Mouse (Mus musculus) limb, embryonic 15.5 days (tissue): ENCODE data around the gene Scpep1. TPM values are rescaled to one million over a fixed set of nuclear protein-coding genes. Genes with fewer than 3 reads are reported as not detected.

Experiments
- ATAC-seq: fragments of 200-750 bp; cut with Nextera tagmentation; 2 replicates; pipeline ENCODE4 v1.8.0; 2017; ENCODE audit warnings: low read depth, moderate TSS enrichment; ENCODE audit not compliant: insufficient number of reproducible peaks, low FRiP score, low TSS enrichment
- H3K27ac ChIP-seq: fragments of 300-500 bp; sonication (generic); 2 replicates; pipeline ENCODE4 v1.5.1; 2015; ENCODE audit warnings: moderate library complexity, mild to moderate bottlenecking, inconsistent platforms
- H3K27me3 ChIP-seq: fragments of 300-500 bp; sonication (generic); 2 replicates; pipeline ENCODE4 v1.6.1; 2015; ENCODE audit warnings: inconsistent platforms
- H3K36me3 ChIP-seq: fragments of 300-500 bp; sonication (generic); 2 replicates; pipeline ENCODE4 v1.6.1; 2015; ENCODE audit warnings: inconsistent platforms
- H3K4me1 ChIP-seq: fragments of 300-500 bp; sonication (generic); 2 replicates; pipeline ENCODE4 v1.6.1; 2015; ENCODE audit warnings: inconsistent platforms
- H3K4me2 ChIP-seq: fragments of 300-500 bp; sonication (generic); 2 replicates; pipeline ENCODE4 v1.6.1; 2015; ENCODE audit warnings: mild to moderate bottlenecking, inconsistent platforms
- H3K4me3 ChIP-seq: fragments of 300-500 bp; sonication (generic); 2 replicates; pipeline ENCODE4 v1.5.1; 2015; ENCODE audit warnings: mild to moderate bottlenecking, inconsistent platforms
- H3K9ac ChIP-seq: fragments of 300-500 bp; sonication (generic); 2 replicates; pipeline ENCODE4 v1.6.1; 2015; ENCODE audit warnings: inconsistent platforms
- H3K9me3 ChIP-seq: fragments of 300-500 bp; sonication (generic); 2 replicates; pipeline ENCODE4 v1.6.1; 2016; ENCODE audit warnings: inconsistent platforms
- WGBS: fragments of 180-500 bp; shearing (Covaris S2); methylation state at CpG from one replicate; pipeline ENCODE4 v1.1.7; 2015; 5-methylcytosine and 5-hydroxymethylcytosine counted together
- polyA plus RNA-seq: library from polyadenylated mRNA; unstranded; fragments of >200 nt; fragmentation: Nextera tagmentation; extraction: Ambion mirVana; gene quantifications from 2 replicates; pipeline ENCODE4 v1.2.1, GENCODE M21; 2015

Gene Scpep1
- polyA plus RNA-seq, 1 experiment from 2014 or later: 116 TPM

- peaks cover 26% of the 10 kb centered on the region for H3K36me3 ChIP-seq
- no peaks in the 10 kb centered on the region for H3K4me1 ChIP-seq
- H3K4me2 ChIP-seq: no peak overlapping the region
- H3K27ac ChIP-seq: no peak overlapping the region
- no peak overlapping the region for H3K4me3 ChIP-seq
- no peaks in the 10 kb centered on the region for H3K27me3 ChIP-seq
- ATAC-seq: no peak
- H3K9me3 ChIP-seq: no peaks in the 10 kb centered on the region
- H3K9ac ChIP-seq: no peak overlapping the region
- 74% methylated on average over 12 of the region's 12 CpGs for WGBS
Measured at GRCm38 (mm10) chr11:88941489-88941888, 13.8 kb downstream of the Scpep1 start.

GRCm38 (mm10) chr11:88939634-88940033 is 15.6 kb downstream of the Scpep1 start:
- Histone ChIP-seq H3K36me3 (peaks cover 24% of the 10 kb centered on the region), H3K27me3 (no peaks in the 10 kb centered on the region), H3K4me3 (no peak overlapping the region), H3K4me1 (no peaks in the 10 kb centered on the region), H3K4me2 (no peak overlapping the region), H3K9me3 (no peaks in the 10 kb centered on the region), H3K27ac (no peak overlapping the region), H3K9ac (no peak overlapping the region)
- whole genome bisulfite sequencing: 87% methylated on average over 4 of the region's 4 CpGs
- no peak for ATAC-seq

DNA sequence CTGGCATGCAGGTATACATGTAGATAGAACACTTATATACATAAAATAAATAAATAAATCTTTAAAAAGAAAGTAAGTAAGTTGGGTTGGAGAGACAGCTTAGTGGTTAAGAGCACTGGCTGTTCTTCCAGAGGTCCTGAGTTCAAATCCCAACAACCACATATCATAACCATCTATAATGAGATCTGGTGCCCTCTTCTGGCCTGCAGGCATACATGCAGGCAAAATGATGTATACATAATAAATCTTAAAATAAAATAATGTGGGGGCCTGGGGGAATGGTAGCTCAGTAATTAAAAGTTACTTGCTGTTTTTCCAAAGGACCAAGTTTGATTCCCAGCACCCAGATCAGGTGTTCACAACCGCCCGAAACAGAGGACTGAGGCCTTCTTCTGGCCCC is 16.5 kb downstream of the Scpep1 start:
- ATAC-seq: no peak
- H3K36me3 ChIP-seq: peaks cover 26% of the 10 kb centered on the region
- H3K9me3 ChIP-seq: no peaks in the 10 kb centered on the region
- no peak overlapping the region for H3K27ac ChIP-seq
- H3K9ac ChIP-seq: no peak overlapping the region
- H3K27me3 ChIP-seq: no peaks in the 10 kb centered on the region
- WGBS: 97% methylated on average over 2 of the region's 2 CpGs
- H3K4me1 ChIP-seq: no peaks in the 10 kb centered on the region
- no peak overlapping the region for H3K4me3 ChIP-seq
- no peak overlapping the region for H3K4me2 ChIP-seq

DNA sequence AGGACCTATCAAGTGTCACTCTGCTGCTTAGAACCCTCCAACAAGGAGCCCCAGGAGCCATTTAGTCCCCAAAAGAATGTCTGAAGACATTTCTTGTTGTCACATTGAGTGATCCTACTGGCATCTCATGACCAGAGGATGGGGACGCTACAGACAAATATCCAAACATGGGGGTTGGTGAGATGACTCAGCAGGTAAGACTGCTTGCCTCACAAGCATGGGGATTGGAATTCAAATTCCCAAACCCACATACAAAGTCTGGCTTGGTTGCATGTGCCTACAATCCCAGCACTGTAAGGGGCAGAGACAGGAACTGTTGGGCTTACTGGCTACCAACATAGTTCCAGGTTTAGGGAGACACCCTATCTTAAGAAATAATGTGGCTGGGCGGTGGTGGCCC is 17.4 kb downstream of the Scpep1 start:
- ATAC-seq: no peak
- Histone ChIP-seq H3K4me3 (no peak overlapping the region), H3K4me2 (no peak overlapping the region), H3K4me1 (no peaks in the 10 kb centered on the region), H3K9ac (no peak overlapping the region), H3K27ac (no peak overlapping the region), H3K9me3 (no peaks in the 10 kb centered on the region), H3K36me3 (peaks cover 26% of the 10 kb centered on the region), H3K27me3 (no peaks in the 10 kb centered on the region)
- 91% methylated on average over 2 of the region's 2 CpGs for WGBS

- H3K4me1 ChIP-seq: no peaks in the 10 kb centered on the region
- peaks cover 39% of the 10 kb centered on the region for H3K36me3 ChIP-seq
- no peak overlapping the region for H3K4me2 ChIP-seq
- H3K27ac ChIP-seq: no peak overlapping the region
- 93% methylated on average over 19 of the region's 19 CpGs for WGBS
- no peak overlapping the region for H3K4me3 ChIP-seq
- no peaks in the 10 kb centered on the region for H3K9me3 ChIP-seq
- ATAC-seq: no peak
- no peaks in the 10 kb centered on the region for H3K27me3 ChIP-seq
- H3K9ac ChIP-seq: no peak overlapping the region
Measured at GRCm38 (mm10) chr11:88934089-88935000, 20.9 kb downstream of the Scpep1 start.

DNA sequence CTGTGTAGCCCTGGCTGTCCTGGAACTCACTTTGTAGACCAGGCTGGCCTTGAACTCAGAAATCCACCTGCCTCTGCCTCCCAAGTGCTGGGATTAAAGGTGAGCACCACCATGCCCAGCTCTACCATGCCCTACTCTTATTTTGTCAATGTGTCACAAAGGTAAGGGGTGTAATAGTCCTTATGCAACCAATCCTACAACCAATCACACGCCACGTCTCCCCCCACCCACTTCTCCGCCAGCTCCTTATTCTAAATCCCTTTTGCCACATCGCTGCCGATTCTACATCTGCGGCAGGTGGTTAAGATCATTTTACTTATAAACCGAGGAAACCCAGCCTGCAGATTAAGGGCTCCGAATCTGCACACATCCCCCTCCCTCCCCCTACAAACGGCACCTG is 22.2 kb downstream of the Scpep1 start:
- H3K4me2 ChIP-seq: no peak overlapping the region
- peaks cover 46% of the 10 kb centered on the region for H3K36me3 ChIP-seq
- no peak overlapping the region for H3K9ac ChIP-seq
- no peak overlapping the region for H3K4me3 ChIP-seq
- H3K4me1 ChIP-seq: no peaks in the 10 kb centered on the region
- WGBS: 89% methylated on average over 9 of the region's 9 CpGs
- H3K9me3 ChIP-seq: no peaks in the 10 kb centered on the region
- no peaks in the 10 kb centered on the region for H3K27me3 ChIP-seq
- no peak overlapping the region for H3K27ac ChIP-seq
- no peak for ATAC-seq

DNA sequence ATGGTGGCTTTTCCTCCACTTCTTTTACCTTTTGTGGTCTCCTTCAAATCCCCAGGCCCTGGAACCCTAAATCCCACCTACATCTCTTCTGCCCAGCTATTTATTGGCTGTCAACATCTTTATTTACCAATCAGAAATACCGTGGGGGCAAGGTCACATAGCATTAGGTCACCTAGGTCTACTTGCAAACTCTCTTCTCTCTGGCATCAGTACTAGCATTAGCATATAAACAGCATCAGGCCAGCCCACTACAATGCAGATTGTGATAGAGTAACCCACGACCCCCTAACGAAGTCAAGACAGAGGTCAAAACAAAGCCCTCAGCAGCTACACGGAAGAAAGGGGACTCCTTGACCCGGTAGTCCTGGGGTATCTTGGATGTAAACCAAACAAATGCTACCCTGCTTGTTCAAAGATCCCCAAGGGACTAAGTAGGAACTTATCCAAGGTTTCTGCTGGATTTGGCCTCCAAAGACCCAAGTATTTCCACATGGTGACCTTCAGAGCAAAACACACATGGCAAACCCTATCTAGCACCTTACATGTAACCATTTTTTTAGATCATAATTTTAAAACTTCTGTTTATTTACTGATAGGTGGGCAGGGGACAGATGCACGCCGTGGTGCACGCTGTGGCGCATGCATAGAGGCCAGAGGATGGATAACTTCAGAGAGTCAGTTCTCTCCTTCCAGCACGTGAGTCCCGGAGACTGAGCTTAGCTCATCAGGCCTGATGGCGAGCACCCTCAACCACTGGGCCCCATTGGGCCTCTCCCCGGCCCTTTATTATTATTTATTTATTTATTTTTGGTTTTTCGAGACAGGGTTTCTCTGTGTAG is 23.4 kb downstream of the Scpep1 start:
- no peak overlapping the region for H3K4me3 ChIP-seq
- 80% methylated on average over 14 of the region's 14 CpGs for WGBS
- H3K36me3 ChIP-seq: peaks cover 54% of the 10 kb centered on the region
- no peaks in the 10 kb centered on the region for H3K27me3 ChIP-seq
- no peaks in the 10 kb centered on the region for H3K9me3 ChIP-seq
- H3K9ac ChIP-seq: no peak overlapping the region
- H3K4me1 ChIP-seq: no peaks in the 10 kb centered on the region
- ATAC-seq: no peak
- H3K4me2 ChIP-seq: no peak overlapping the region
- H3K27ac ChIP-seq: no peak overlapping the region

GRCm38 (mm10) chr11:88926566-88926965 is 28.7 kb downstream of the Scpep1 start:
- Histone ChIP-seq H3K36me3 (peaks cover 54% of the 10 kb centered on the region), H3K9ac (no peak overlapping the region)
- 91% methylated on average over 5 of the region's 5 CpGs for WGBS

DNA sequence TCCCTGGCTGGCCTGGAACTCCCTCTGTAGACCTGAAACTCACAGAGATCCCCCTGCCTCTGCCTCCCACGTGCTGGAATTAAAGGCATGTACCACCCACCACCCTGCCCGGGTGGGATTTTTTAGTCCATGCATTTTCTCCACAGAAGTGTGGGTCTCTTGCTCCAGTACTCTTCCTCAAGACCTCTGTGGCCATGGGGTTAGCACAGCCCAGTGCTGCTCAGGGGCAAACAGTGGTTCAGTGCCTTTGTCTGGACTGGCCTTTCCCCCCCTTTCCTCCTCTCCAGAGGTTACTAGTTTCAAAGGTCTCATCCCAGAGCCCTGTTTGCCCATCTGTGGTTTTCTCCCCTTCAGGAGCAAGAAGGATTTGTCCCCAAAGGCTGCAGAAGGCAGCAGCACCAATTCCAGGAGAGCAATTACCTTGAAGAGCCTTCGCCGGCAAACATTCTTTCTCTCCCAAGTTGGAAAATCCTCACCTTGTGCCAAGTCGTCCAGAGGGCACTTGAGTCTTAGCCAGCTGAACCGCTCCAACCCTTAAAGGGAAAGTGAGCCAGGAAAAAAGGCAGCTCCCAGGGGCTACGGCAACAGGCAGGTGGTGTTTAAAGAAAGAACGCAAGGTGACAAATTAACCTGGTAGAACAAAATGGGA is 45.8 kb downstream of the Scpep1 start:
- Histone ChIP-seq H3K4me1 (no peaks in the 10 kb centered on the region), H3K4me2 (no peak overlapping the region), H3K9ac (no peak overlapping the region), H3K36me3 (no peaks in the 10 kb centered on the region), H3K27ac (no peak overlapping the region), H3K9me3 (no peaks in the 10 kb centered on the region), H3K27me3 (no peaks in the 10 kb centered on the region), H3K4me3 (no peak overlapping the region)
- ATAC-seq: no peak
- WGBS: 65% methylated on average over 8 of the region's 8 CpGs

More at GRCm38 (mm10) chr11:88926566-88926965, 28.7 kb downstream of the Scpep1 start:
- H3K9me3 ChIP-seq: no peaks in the 10 kb centered on the region
- H3K27ac ChIP-seq: no peak overlapping the region
- no peaks in the 10 kb centered on the region for H3K27me3 ChIP-seq
- H3K4me2 ChIP-seq: no peak overlapping the region
- no peaks in the 10 kb centered on the region for H3K4me1 ChIP-seq
- ATAC-seq: no peak
- H3K4me3 ChIP-seq: no peak overlapping the region

DNA sequence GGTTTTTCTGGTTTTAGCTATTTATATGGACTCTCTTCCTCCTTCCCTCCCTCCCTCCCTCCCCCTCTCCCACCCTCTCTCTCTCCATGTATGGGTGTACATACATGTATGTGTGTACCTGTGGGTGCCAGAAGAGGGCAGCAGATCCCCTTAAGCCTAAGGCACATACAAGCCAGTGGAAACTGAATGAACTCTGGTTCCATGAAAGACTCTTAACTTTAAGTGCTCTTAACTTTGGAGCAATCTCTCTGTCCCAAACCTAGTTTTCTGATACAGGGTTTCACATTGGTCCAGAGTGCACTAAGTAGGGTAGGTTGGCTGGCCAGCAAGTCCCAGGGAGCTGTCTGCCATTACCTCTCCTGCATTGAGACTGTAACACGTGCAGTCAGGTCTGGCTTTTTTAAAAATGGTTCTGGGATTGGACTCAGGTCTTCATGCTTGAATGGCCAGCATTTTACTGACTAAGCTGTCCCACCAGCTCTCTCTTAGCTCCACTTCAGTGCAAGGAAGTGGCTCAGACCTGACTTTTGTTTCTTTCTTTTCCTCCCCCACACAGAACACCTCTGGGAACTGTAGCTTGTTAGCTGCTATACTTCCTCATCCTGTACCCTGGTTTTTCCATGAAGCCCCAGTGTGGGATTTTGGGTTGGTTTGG is 46.6 kb downstream of the Scpep1 start:
- Histone ChIP-seq H3K27ac (no peak overlapping the region), H3K36me3 (no peaks in the 10 kb centered on the region), H3K4me2 (no peak overlapping the region), H3K9ac (no peak overlapping the region), H3K27me3 (no peaks in the 10 kb centered on the region), H3K9me3 (no peaks in the 10 kb centered on the region), H3K4me3 (no peak overlapping the region), H3K4me1 (no peaks in the 10 kb centered on the region)
- no peak for ATAC-seq
- WGBS: 78% methylated on average over 1 of the region's 1 CpGs

DNA sequence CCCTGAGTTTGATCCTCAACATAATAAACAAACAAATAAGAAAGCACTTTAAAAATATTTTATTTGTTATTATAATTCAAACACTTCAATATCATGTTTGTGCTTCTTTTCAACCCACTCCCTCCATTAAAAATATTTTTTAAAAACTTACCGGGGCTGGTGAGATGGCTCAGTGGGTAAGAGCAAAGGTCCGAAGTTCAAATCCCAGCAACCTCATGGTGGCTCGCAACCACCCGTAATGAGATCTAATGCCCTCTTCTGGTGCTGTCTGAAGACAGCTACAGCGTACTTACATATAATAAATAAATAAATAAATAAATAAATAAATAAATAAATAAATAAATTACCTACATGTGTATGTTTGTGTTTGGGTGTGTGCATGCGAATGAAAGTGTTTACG is 47.4 kb downstream of the Scpep1 start:
- 94% methylated on average over 7 of the region's 7 CpGs for WGBS
- Histone ChIP-seq H3K9me3 (no peaks in the 10 kb centered on the region), H3K4me1 (no peaks in the 10 kb centered on the region), H3K27me3 (no peaks in the 10 kb centered on the region), H3K4me3 (no peak overlapping the region), H3K36me3 (no peaks in the 10 kb centered on the region), H3K4me2 (no peak overlapping the region), H3K9ac (no peak overlapping the region), H3K27ac (no peak overlapping the region)
- ATAC-seq: no peak
